Mouse (Mus musculus): ENCODE measurements around the gene Mfap2. TPM values are rescaled to one million over a fixed set of nuclear protein-coding genes. Genes with fewer than 3 reads are reported as not detected.

Gene Mfap2
- polyA plus RNA-seq, 1 experiment from 2014 or later, result 237 TPM

DNA sequence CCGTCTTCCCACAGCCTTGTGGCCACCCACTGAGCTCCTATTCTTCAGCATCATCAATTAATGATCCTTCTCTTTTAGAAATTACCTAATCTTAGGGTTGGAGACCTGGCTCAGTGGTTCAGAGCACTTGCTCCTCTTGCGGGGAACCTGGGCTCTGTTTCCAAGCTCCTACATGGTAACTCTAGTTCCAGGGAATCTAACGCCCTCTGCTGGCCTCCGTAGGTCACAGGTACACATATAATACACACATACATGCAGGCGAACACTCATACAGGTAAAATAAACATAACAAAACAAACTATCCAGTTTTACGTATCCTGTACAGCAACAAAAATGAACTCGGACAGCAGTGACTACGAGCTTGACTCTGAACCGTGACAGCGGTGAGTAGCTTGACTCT is 46.8 kb downstream of the Mfap2 start:
- H3K9ac ChIP-seq, result no peak overlapping the region
- H3K27ac ChIP-seq, result no peak overlapping the region
- H3K4me1 ChIP-seq (replicated peaks), result peaks cover 40% of the 10 kb centered on the region
- no peaks in the 10 kb centered on the region for H3K27me3 ChIP-seq
- no peak overlapping the region for H3K4me2 ChIP-seq
- no peak overlapping the region for H3K4me3 ChIP-seq
- H3K9me3 ChIP-seq (replicated peaks), result no peaks in the 10 kb centered on the region
- ATAC-seq (replicated peaks; ENCODE audit: insufficient number of reproducible peaks, insufficient read depth, low FRiP score, low read depth), result no peak
- H3K36me3 ChIP-seq, result peaks cover 15% of the 10 kb centered on the region; the same call in 1 of the 2 replicates
- WGBS, result 93% methylated on average over 10 of the region's 10 CpGs

DNA sequence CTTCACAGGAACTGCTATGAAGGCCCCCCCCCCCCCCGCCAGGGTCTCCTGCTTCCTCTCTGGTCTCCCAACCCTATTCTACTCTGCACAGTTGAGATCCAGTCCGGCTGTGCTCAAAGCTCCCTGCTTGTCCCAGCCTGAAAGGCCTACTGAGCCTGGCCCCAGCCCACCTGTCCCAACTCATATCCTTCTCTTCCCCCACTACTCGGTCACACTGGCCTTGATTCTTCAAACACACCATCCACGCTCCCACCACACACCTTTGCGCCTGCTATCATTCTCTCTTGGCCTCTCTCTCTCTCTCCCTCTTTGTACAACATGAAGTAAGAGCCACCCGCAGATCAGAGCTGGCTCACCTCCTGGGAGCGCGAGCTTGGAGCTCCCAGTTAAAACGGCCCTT is 48.6 kb downstream of the Mfap2 start:
- H3K9me3 ChIP-seq (replicated peaks), result no peaks in the 10 kb centered on the region
- H3K27me3 ChIP-seq, result no peaks in the 10 kb centered on the region
- WGBS, result 70% methylated on average over 9 of the region's 9 CpGs
- peaks cover 21% of the 10 kb centered on the region for H3K4me1 ChIP-seq (replicated peaks)
- no peak overlapping the region for H3K4me3 ChIP-seq
- H3K36me3 ChIP-seq, result peaks cover 15% of the 10 kb centered on the region; the same call in 1 of the 2 replicates
- ATAC-seq (replicated peaks; ENCODE audit: insufficient number of reproducible peaks, insufficient read depth, low FRiP score, low read depth), result no peak
- H3K27ac ChIP-seq, result no peak overlapping the region
- no peak overlapping the region for H3K4me2 ChIP-seq
- no peak overlapping the region for H3K9ac ChIP-seq

DNA sequence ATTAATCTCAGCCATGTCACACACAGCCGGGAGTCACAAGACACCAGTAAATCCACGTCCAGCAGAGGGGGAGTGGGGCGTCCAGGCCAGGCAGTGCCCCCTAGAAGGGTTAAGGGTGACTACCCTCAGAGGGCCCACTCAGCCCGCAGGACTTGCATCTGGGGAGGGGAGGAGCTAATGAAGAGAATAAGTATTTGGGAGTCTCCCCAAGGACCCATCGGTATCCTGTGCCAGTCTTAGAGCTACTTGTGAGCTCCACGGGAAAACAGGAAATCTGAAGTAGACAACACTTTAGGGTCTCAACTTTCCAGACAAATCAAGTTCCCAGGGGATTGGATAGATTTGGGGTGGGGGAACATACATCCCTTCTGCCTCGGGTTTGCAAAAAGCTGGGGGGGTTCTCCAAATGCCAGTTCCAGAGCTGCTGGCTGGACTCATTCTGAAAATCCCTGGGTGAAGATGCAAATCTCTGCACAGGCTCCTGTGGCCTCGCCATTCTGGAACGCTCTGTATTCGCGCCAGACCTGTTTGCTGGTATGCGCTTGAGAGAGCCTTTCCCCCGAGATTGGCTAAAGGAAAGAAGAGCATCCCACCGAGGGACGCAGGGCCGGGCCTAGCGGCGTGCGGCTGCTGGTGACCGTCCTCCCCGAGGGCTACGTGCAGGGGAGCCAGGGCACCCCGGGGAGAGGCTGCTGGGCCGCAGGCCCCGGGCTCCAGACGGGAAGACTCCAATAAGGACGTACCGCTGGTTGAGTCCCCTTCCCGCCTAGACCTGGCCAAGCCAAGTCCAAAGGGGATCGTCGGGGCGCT is 49.6 kb downstream of the Mfap2 start:
- ATAC-seq (replicated peaks; ENCODE audit: insufficient number of reproducible peaks, insufficient read depth, low FRiP score, low read depth), result no peak; the same call in 1 of the 2 replicates
- H3K9me3 ChIP-seq (replicated peaks), result no peaks in the 10 kb centered on the region
- peak overlapping the region; percentile 74 for H3K4me2 ChIP-seq
- H3K36me3 ChIP-seq, result peaks cover 15% of the 10 kb centered on the region; the same call in 1 of the 2 replicates
- 3% methylated on average over 29 of the region's 32 CpGs for WGBS
- H3K4me1 ChIP-seq (replicated peaks), result peaks cover 22% of the 10 kb centered on the region
- H3K27ac ChIP-seq, result peak overlapping the region; percentile 91
- H3K27me3 ChIP-seq, result no peaks in the 10 kb centered on the region
- peak overlapping the region; percentile 82 for H3K9ac ChIP-seq
- peak overlapping the region; percentile 76 for H3K4me3 ChIP-seq

DNA sequence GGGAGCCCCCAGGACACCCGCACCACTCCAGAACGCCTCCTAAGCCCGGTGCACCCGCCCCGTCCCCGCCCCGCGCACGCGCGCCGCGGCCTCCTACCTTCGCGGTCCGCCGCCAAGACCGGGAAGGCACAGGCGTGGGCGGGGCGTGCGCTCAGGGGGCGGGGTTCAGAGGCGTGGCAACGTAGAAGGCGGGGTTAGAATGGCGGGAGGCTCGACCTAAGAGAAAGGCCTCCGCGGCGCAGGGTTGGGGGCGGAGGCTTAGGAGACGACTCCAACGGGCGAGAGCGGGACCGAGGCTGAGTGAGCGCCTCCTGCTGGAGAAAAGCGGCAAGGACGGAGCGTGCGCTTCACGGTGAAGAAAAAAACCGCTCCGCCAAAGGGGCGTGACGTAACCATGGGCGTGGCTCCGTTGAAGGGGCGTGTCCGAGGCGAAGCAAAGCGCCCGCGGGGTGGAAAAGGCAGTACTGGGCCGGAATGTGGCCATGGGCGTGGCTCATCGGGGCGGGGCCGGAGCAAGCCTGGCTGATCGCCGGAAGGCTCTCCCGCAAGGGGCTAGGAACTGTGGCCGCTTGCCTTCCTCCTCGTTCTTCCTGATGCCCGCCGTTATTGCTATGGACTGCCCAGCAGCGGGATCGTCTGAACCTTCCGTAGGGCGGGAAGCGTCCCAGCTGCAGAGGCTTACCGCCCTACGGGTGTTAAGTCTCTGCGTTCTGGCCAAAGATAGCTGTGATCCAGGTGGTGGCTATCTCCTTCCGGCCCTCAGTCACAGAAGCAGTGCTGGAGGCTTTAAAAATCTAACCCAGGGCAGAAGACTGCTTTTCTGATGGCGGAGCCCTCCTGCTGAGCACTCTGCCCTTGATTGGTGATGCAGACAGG is 50.4 kb downstream of the Mfap2 start, which contains the start of gene Crocc:
Gene Crocc, minus strand, starts transcription at position 125 of the 876 bp plus-strand sequence.
- peaks cover 19% of the 10 kb centered on the region; the same call in 1 of the 2 replicates for H3K36me3 ChIP-seq
- H3K9me3 ChIP-seq (replicated peaks), result no peaks in the 10 kb centered on the region
- peak; percentile 97 for ATAC-seq (replicated peaks; ENCODE audit: insufficient number of reproducible peaks, insufficient read depth, low FRiP score, low read depth)
- peak within 1 kb of the TSS; percentile 76 for H3K4me3 ChIP-seq
- H3K27ac ChIP-seq, result peak within 1 kb of the TSS; percentile 91
- H3K4me2 ChIP-seq, result peak within 1 kb of the TSS; percentile 74
- H3K9ac ChIP-seq, result peak within 1 kb of the TSS; percentile 82
- under 1% methylated on average over 74 of the region's 77 CpGs for WGBS
- no peaks in the 10 kb centered on the region for H3K27me3 ChIP-seq
- H3K4me1 ChIP-seq (replicated peaks), result peaks cover 25% of the 10 kb centered on the region

DNA sequence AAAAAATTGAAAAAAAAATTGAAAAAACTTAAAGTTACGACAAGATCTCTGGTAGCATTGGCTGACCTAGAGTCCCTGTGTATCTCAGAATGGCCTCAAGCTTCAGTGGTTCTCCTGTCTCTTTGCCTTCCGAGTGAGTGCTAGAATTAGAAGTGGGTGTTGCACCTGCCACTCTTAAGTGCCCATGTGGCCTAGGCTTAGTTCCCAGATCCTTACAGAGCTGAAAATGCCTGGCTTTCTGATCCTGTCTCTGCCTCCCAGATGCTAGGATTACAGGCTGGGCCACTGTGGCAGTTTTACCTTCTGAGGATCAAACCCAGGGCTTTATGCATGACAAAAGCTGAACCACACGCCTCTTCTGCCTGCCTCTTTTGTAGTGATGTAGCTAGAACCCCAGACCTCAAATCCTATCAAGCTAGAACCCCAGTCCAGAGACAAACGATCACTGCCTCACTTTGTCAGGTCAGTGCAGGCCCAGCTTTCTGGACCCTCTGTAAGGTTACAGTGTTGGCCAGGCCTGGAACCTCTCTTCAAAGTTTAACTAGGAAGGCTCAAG is 54.0 kb downstream of the Mfap2 start:
- H3K9me3 ChIP-seq (replicated peaks), result no peaks in the 10 kb centered on the region
- no peak overlapping the region for H3K4me2 ChIP-seq
- H3K27me3 ChIP-seq, result no peaks in the 10 kb centered on the region
- H3K27ac ChIP-seq, result no peak overlapping the region
- no peak overlapping the region for H3K9ac ChIP-seq
- 80% methylated on average over 4 of the region's 4 CpGs for WGBS
- ATAC-seq (replicated peaks; ENCODE audit: insufficient number of reproducible peaks, insufficient read depth, low FRiP score, low read depth), result no peak
- H3K4me3 ChIP-seq, result no peak overlapping the region
- H3K36me3 ChIP-seq, result peaks cover 39% of the 10 kb centered on the region
- H3K4me1 ChIP-seq (replicated peaks), result peaks cover 54% of the 10 kb centered on the region

DNA sequence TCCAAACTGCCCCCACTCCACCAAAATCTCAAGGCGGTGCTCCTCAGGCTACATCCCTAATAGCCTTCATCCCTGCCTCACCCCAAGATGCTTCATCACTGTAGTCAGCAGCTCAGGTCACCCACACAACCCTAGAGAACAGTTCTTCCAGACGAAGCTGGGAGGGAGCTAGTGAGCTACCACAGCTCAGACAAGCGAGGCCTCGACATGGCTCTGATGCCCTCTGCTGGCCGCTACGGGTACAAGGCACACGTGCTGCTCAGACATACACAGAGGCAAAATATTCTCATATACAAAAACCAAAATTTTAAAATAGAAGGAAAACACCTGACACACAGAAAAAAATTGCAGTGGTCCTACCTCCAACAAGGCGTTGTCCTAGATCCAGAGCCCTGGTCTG is 54.9 kb downstream of the Mfap2 start:
- no peak for ATAC-seq (replicated peaks; ENCODE audit: insufficient number of reproducible peaks, insufficient read depth, low FRiP score, low read depth)
- peak overlapping the region; percentile 6; the same call in 1 of the 2 replicates for H3K27ac ChIP-seq
- H3K4me3 ChIP-seq, result no peak overlapping the region
- H3K9me3 ChIP-seq (replicated peaks), result no peaks in the 10 kb centered on the region
- WGBS, result 9% methylated on average over 8 of the region's 8 CpGs
- H3K4me1 ChIP-seq (replicated peaks), result peaks cover 52% of the 10 kb centered on the region
- no peak overlapping the region for H3K9ac ChIP-seq
- no peak overlapping the region for H3K4me2 ChIP-seq
- H3K27me3 ChIP-seq, result no peaks in the 10 kb centered on the region
- peaks cover 44% of the 10 kb centered on the region for H3K36me3 ChIP-seq

Other genes with a start within 250 kb of the Mfap2 start
- gene Padi4, start 236.2 kb upstream of the Mfap2 start, polyA plus RNA-seq (2015; fragmentation: Nextera tagmentation; extraction: Ambion mirVana), result 1.9 and 2.5 TPM in 2 replicates
- 0.14 and 0.34 TPM in 2 replicates for gene Padi3, start 199.8 kb upstream of the Mfap2 start, polyA plus RNA-seq (2015; fragmentation: Nextera tagmentation; extraction: Ambion mirVana)
- 0.05 and 0.08 TPM in 2 replicates for gene Padi1, start 164.6 kb upstream of the Mfap2 start, polyA plus RNA-seq (2015; fragmentation: Nextera tagmentation; extraction: Ambion mirVana)
- 1.2 and 3.1 TPM in 2 replicates for gene Padi2, start 104.1 kb upstream of the Mfap2 start, polyA plus RNA-seq (2015; fragmentation: Nextera tagmentation; extraction: Ambion mirVana)
- 812 and 965 TPM in 2 replicates for gene Sdhb, start 49.2 kb upstream of the Mfap2 start, polyA plus RNA-seq (2015; fragmentation: Nextera tagmentation; extraction: Ambion mirVana)
- 23.4 and 38.8 TPM in 2 replicates for gene Atp13a2, start 23.5 kb upstream of the Mfap2 start, polyA plus RNA-seq (2015; fragmentation: Nextera tagmentation; extraction: Ambion mirVana)
- 3.4 and 4.7 TPM in 2 replicates for gene Crocc, start 50.1 kb downstream of the Mfap2 start, polyA plus RNA-seq (2015; fragmentation: Nextera tagmentation; extraction: Ambion mirVana)
- gene Necap2, start 67.9 kb downstream of the Mfap2 start, polyA plus RNA-seq (2015; fragmentation: Nextera tagmentation; extraction: Ambion mirVana), result 38.6 and 52.4 TPM in 2 replicates
- 0.26 TPM in 1 of 2 replicates, not detected in the other for gene Spata21, start 77.9 kb downstream of the Mfap2 start, polyA plus RNA-seq (2015; fragmentation: Nextera tagmentation; extraction: Ambion mirVana)
- 30.1 and 32.8 TPM in 2 replicates for gene Szrd1, start 129.4 kb downstream of the Mfap2 start, polyA plus RNA-seq (2015; fragmentation: Nextera tagmentation; extraction: Ambion mirVana)
- 10.3 and 15.3 TPM in 2 replicates for gene Fbxo42, start 137.5 kb downstream of the Mfap2 start, polyA plus RNA-seq (2015; fragmentation: Nextera tagmentation; extraction: Ambion mirVana)
- 1.9 and 3.2 TPM in 2 replicates for gene Rsg1, start 203.5 kb downstream of the Mfap2 start, polyA plus RNA-seq (2015; fragmentation: Nextera tagmentation; extraction: Ambion mirVana)
- 3.2 and 5.7 TPM in 2 replicates for gene Arhgef19, start 229.1 kb downstream of the Mfap2 start, polyA plus RNA-seq (2015; fragmentation: Nextera tagmentation; extraction: Ambion mirVana)